Mouse (Mus musculus) brain, embryonic 14.5 days (tissue): Measurements from ENCODE around the gene Zfp800.

Experiments
- CTCF ChIP-seq: fragments of 200-500 bp; IDR thresholded peaks from 2 replicates; pipeline ENCODE4 v1.5.1; 2012; ENCODE audit warnings: inconsistent platforms, mild to moderate bottlenecking, moderate library complexity, borderline replicate concordance; ENCODE audit not compliant: insufficient read depth, insufficient read length; ENCODE audit errors: extremely low read depth
- POLR2A ChIP-seq: fragments of 200-500 bp; IDR thresholded peaks from 2 replicates; pipeline ENCODE4 v1.6.1; 2012; ENCODE audit warnings: mild to moderate bottlenecking, inconsistent platforms, borderline replicate concordance; ENCODE audit not compliant: poor library complexity, insufficient read depth, insufficient read length, severe bottlenecking; ENCODE audit errors: extremely low read depth

GRCm38 (mm10) chr6:28398726-28399125 is 921 bp upstream of the Zfp800 start:
- TF ChIP-seq CTCF: peak; percentile 35; the same call in 1 of the 2 replicates
- TF ChIP-seq POLR2A: no peak
